Mouse (Mus musculus) olfactory bulb, adult 2 months (tissue): Measurements from ENCODE around the gene Zbtb9. TPM values are rescaled to one million over a fixed set of nuclear protein-coding genes. Genes with fewer than 3 reads are reported as not detected.
A peak's percentile ranks its signal among the peaks of the same experiment; 100 is the strongest.

Experiments
- H3K27ac ChIP-seq: fragments of 200-500 bp; 2 replicates; pipeline ENCODE4 v1.5.1; 2012; ENCODE audit warnings: low read depth, low read length; ENCODE audit not compliant: insufficient read depth
- H3K4me1 ChIP-seq: fragments of 200-500 bp; 2 replicates; pipeline ENCODE4 v1.6.1; 2012; ENCODE audit warnings: low read length; ENCODE audit not compliant: control insufficient read depth, insufficient read depth
- H3K4me3 ChIP-seq: fragments of 200-500 bp; 2 replicates; pipeline ENCODE4 v1.5.1; 2012; ENCODE audit warnings: mild to moderate bottlenecking, low read depth, low read length, moderate library complexity; ENCODE audit not compliant: insufficient read depth
- CTCF ChIP-seq: fragments of 200-500 bp; IDR thresholded peaks from 2 replicates; pipeline ENCODE4 v1.5.1; 2012; ENCODE audit warnings: low read depth, mild to moderate bottlenecking, low read length, moderate library complexity; ENCODE audit not compliant: insufficient read depth
- POLR2A ChIP-seq: fragments of 200-500 bp; IDR thresholded peaks from 2 replicates; pipeline ENCODE4 v1.6.1; 2012; ENCODE audit warnings: mild to moderate bottlenecking, low read depth, low read length, moderate library complexity; ENCODE audit not compliant: insufficient read depth
- whole genome bisulfite sequencing: fragments of 180-500 bp; shearing (Covaris S2); methylation state at CpG from one replicate; pipeline ENCODE4 v1.1.7; 2018; 5-methylcytosine and 5-hydroxymethylcytosine counted together
- polyA plus RNA-seq: library from polyadenylated mRNA; stranded (reverse); fragments of >200 nt; gene quantifications from 2 replicates; pipeline ENCODE4 v1.2.4, GENCODE M21; 2012; ENCODE audit warnings: low replicate concordance; ENCODE audit not compliant: missing spikeins, insufficient read depth, insufficient read length

Gene Zbtb9
- polyA plus RNA-seq, 1 experiment: 109 TPM

GRCm38 (mm10) chr17:27017564-27018499, 44.9 kb downstream of the Zbtb9 start:
- TF ChIP-seq CTCF (no peak), POLR2A (0 out of 2 replicates have a peak, but pooled peaks have one; percentile 42)
- 4% methylated on average over 34 of the region's 34 CpGs for whole genome bisulfite sequencing

GRCm38 (mm10) chr17:27018555-27019196, 45.7 kb downstream of the Zbtb9 start:
- peak overlapping the region; percentile 56 for H3K4me3 ChIP-seq
- WGBS: 14% methylated on average over 12 of the region's 12 CpGs
- peaks cover 24% of the 10 kb centered on the region for H3K4me1 ChIP-seq
- H3K27ac ChIP-seq: peak overlapping the region; percentile 94
- TF ChIP-seq POLR2A: no peak

More at GRCm38 (mm10) chr17:27017564-27018499, 44.9 kb downstream of the Zbtb9 start:
- H3K4me1 ChIP-seq: peaks cover 31% of the 10 kb centered on the region
- H3K4me3 ChIP-seq: peak overlapping the region; percentile 56
- H3K27ac ChIP-seq: peak overlapping the region; percentile 94

GRCm38 (mm10) chr17:27021076-27021475, 48.1 kb downstream of the Zbtb9 start:
- 87% methylated on average over 14 of the region's 14 CpGs for WGBS
- TF ChIP-seq POLR2A (no peak), CTCF (no peak)
- no peak overlapping the region for H3K27ac ChIP-seq

GRCm38 (mm10) chr17:27021736-27022135, 48.8 kb downstream of the Zbtb9 start:
- TF ChIP-seq CTCF (no peak), POLR2A (no peak)
- peaks cover 30% of the 10 kb centered on the region for H3K4me1 ChIP-seq
- WGBS: 96% methylated on average over 9 of the region's 9 CpGs
- H3K27ac ChIP-seq: no peak overlapping the region
- H3K4me3 ChIP-seq: no peak overlapping the region

More at GRCm38 (mm10) chr17:27021076-27021475, 48.1 kb downstream of the Zbtb9 start:
- H3K4me1 ChIP-seq: peaks cover 27% of the 10 kb centered on the region
- no peak overlapping the region for H3K4me3 ChIP-seq

- Histone ChIP-seq H3K4me1 (peaks cover 32% of the 10 kb centered on the region), H3K27ac (no peak overlapping the region), H3K4me3 (no peak overlapping the region)
- TF ChIP-seq CTCF (no peak), POLR2A (no peak)
- whole genome bisulfite sequencing: 74% methylated on average over 4 of the region's 4 CpGs
These were observed 50.4 kb downstream of the Zbtb9 start for GRCm38 (mm10) chr17:27023342-27023741.

- Histone ChIP-seq H3K27ac (no peak overlapping the region), H3K4me3 (no peak overlapping the region), H3K4me1 (peaks cover 24% of the 10 kb centered on the region)
- WGBS: 91% methylated on average over 17 of the region's 17 CpGs
- TF ChIP-seq CTCF: no peak
- no peak for TF ChIP-seq POLR2A
These were observed 52.4 kb downstream of the Zbtb9 start for GRCm38 (mm10) chr17:27025326-27025902.

GRCm38 (mm10) chr17:27025951-27026350, 53.0 kb downstream of the Zbtb9 start:
- WGBS: 86% methylated on average over 3 of the region's 3 CpGs
- Histone ChIP-seq H3K27ac (no peak overlapping the region), H3K4me1 (peaks cover 24% of the 10 kb centered on the region), H3K4me3 (no peak overlapping the region)
- TF ChIP-seq CTCF (no peak), POLR2A (no peak)

GRCm38 (mm10) chr17:27027460-27028283, 54.7 kb downstream of the Zbtb9 start:
- TF ChIP-seq CTCF (no peak), POLR2A (no peak)

More at GRCm38 (mm10) chr17:27027460-27028283, 54.7 kb downstream of the Zbtb9 start:
- Histone ChIP-seq H3K27ac (peak overlapping the region; percentile 86), H3K4me3 (peak overlapping the region; percentile 74), H3K4me1 (peaks cover 28% of the 10 kb centered on the region)
- 15% methylated on average over 12 of the region's 12 CpGs for WGBS
